Mouse (Mus musculus): Measurements from ENCODE around the gene Ahcy. TPM values are rescaled to one million over a fixed set of nuclear protein-coding genes. Genes with fewer than 3 reads are reported as not detected.
"Not testable (repeated sequence)": the region's sequence is repeated elsewhere in the genome, so short reads cannot be mapped to it uniquely, and the experiment has no call there.

The Ahcy gene
- polyA plus RNA-seq, 1 experiment from 2014 or later = 49.3 TPM

DNA sequence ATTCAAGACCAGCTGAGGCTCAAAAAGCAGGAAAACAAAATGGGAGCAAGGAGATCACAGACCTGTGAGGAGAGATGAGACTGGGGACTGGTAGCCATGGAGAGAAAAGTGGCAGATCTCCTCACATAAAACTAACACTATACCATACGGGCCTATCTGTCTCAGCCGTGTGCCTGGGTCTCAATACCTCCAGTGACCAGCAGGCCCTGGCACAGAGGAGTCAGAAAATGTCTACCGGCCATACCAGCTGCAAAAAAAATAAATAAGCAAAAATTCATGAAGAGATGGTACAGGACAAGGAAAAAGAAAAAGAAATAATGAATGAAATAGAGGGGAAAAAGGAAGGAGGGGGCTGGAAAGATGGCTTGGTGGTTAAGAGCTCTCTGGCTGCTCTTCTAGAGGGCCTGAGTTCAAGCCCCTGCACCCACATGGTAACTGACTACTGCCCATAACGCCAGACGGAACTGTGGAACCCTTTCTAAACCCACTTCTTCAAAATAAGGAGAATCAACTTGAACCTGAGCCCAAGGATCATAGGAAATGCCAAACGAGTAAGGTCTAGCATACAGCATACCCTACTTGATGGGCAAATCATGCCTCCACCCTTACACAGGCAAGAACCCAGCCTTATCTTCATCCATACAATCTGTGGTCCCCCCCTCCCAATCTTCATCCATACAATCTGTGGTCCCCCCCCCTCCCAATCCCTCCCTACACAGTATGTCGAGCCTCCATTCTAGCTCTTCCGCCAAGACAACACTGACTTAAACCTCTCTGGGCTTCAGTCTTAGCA lies 1.7 kb downstream of the Ahcy start:
- ATAC-seq (ENCODE audit: low FRiP score, low read depth) = no peak
- peaks cover 24% of the 10 kb centered on the region for H3K4me1 ChIP-seq
- H3K27me3 ChIP-seq (replicated peaks) = no peaks in the 10 kb centered on the region
- H3K4me3 ChIP-seq = no peak overlapping the region
- H3K4me2 ChIP-seq (replicated peaks) = peak overlapping the region; percentile 80
- no peak overlapping the region for H3K9ac ChIP-seq
- no peak overlapping the region for H3K27ac ChIP-seq
- 83% methylated on average over 8 of the region's 8 CpGs for WGBS
- peaks cover 11% of the 10 kb centered on the region for H3K36me3 ChIP-seq
- no peaks in the 10 kb centered on the region for H3K9me3 ChIP-seq

DNA sequence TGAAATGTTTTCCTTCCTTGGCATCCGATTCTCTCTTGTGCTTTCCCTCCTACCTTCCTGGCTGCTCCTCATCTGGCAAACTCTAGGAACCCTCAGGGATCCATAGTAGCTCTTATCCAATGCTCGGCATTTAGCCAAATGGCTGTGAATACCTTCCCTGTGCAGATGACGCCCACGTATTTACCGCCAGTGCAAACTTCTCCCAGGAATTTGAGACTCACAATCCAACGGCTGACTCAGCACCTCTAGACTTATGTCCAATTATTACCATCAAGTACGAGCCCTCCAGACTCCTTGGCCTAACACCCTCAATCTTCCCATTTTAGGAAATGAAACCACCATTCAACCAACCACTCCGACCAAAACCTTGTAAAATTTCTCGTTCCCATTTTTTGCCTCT lies 3.3 kb downstream of the Ahcy start:
- no peak overlapping the region for H3K27ac ChIP-seq
- no peak overlapping the region for H3K9ac ChIP-seq
- H3K9me3 ChIP-seq = no peaks in the 10 kb centered on the region
- no peaks in the 10 kb centered on the region for H3K27me3 ChIP-seq (replicated peaks)
- peaks cover 25% of the 10 kb centered on the region for H3K36me3 ChIP-seq
- no peak overlapping the region for H3K4me2 ChIP-seq (replicated peaks)
- no peak overlapping the region for H3K4me3 ChIP-seq
- peaks cover 24% of the 10 kb centered on the region for H3K4me1 ChIP-seq
- WGBS = 88% methylated on average over 9 of the region's 9 CpGs
- ATAC-seq (ENCODE audit: low FRiP score, low read depth) = no peak

- no peak overlapping the region for H3K9ac ChIP-seq
- H3K4me2 ChIP-seq (replicated peaks) = no peak overlapping the region
- no peaks in the 10 kb centered on the region for H3K9me3 ChIP-seq
- no peaks in the 10 kb centered on the region for H3K4me1 ChIP-seq
- 63% methylated on average over 1 of the region's 1 CpGs for WGBS
- H3K27me3 ChIP-seq (replicated peaks) = no peaks in the 10 kb centered on the region
- H3K4me3 ChIP-seq = no peak overlapping the region
- no peak for ATAC-seq (ENCODE audit: low FRiP score, low read depth)
- H3K36me3 ChIP-seq = peaks cover 27% of the 10 kb centered on the region
- H3K27ac ChIP-seq = no peak overlapping the region
Observed at GRCm38 (mm10) chr2:155057361-155057760, 16.9 kb downstream of the Ahcy start.

GRCm38 (mm10) chr2:155056076-155056578 lies 18.2 kb downstream of the Ahcy start:
- Histone ChIP-seq H3K4me3 (no peak overlapping the region), H3K4me2 (replicated peaks) (no peak overlapping the region), H3K4me1 (no peaks in the 10 kb centered on the region), H3K9ac (no peak overlapping the region), H3K9me3 (no peaks in the 10 kb centered on the region), H3K27ac (no peak overlapping the region), H3K27me3 (replicated peaks) (no peaks in the 10 kb centered on the region), H3K36me3 (peaks cover 15% of the 10 kb centered on the region)
- WGBS = 87% methylated on average over 5 of the region's 5 CpGs
- no peak for ATAC-seq (ENCODE audit: low FRiP score, low read depth)

GRCm38 (mm10) chr2:155054672-155055071 lies 19.6 kb downstream of the Ahcy start:
- ATAC-seq (ENCODE audit: low FRiP score, low read depth) = no peak
- WGBS = 83% methylated on average over 3 of the region's 3 CpGs

GRCm38 (mm10) chr2:155053512-155053911 lies 20.8 kb downstream of the Ahcy start:
- WGBS = 93% methylated on average over 8 of the region's 8 CpGs
- H3K9me3 ChIP-seq; ATAC-seq (ENCODE audit: low FRiP score, low read depth): not testable (repeated sequence)

More at GRCm38 (mm10) chr2:155054672-155055071, 19.6 kb downstream of the Ahcy start:
- Histone ChIP-seq H3K27ac (no peak overlapping the region), H3K27me3 (replicated peaks) (no peaks in the 10 kb centered on the region), H3K36me3 (peaks cover 7% of the 10 kb centered on the region), H3K4me1 (peaks cover 7% of the 10 kb centered on the region), H3K9me3 (no peaks in the 10 kb centered on the region), H3K9ac (no peak overlapping the region), H3K4me3 (no peak overlapping the region), H3K4me2 (replicated peaks) (no peak overlapping the region)

DNA sequence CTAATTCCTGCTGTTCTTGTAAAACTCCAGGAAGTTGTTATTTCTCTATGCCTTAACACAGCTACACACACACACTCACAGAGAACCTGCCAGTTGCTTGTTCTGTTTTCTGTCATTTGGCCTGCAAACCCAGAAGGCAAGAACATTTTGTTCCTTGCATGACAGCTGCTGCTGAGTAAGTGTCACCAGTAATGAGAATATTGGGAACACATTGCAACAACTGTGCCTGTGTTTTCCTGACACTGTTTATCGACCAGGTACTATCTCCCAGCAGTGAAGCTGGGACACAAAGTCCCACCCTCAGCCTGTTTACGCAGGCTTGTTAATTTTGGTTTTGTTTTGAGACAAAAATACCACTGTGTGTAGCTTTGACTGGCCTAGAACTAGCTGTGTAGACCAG lies 21.6 kb downstream of the Ahcy start:
- H3K9me3 ChIP-seq = no peaks in the 10 kb centered on the region
- WGBS = 80% methylated on average over 2 of the region's 2 CpGs
- no peak overlapping the region for H3K9ac ChIP-seq

More at GRCm38 (mm10) chr2:155053512-155053911, 20.8 kb downstream of the Ahcy start:
- not testable (repeated sequence) for H3K27me3 ChIP-seq (replicated peaks); H3K4me1 ChIP-seq; H3K36me3 ChIP-seq; H3K4me3 ChIP-seq; H3K27ac ChIP-seq; H3K9ac ChIP-seq; H3K4me2 ChIP-seq (replicated peaks)

DNA sequence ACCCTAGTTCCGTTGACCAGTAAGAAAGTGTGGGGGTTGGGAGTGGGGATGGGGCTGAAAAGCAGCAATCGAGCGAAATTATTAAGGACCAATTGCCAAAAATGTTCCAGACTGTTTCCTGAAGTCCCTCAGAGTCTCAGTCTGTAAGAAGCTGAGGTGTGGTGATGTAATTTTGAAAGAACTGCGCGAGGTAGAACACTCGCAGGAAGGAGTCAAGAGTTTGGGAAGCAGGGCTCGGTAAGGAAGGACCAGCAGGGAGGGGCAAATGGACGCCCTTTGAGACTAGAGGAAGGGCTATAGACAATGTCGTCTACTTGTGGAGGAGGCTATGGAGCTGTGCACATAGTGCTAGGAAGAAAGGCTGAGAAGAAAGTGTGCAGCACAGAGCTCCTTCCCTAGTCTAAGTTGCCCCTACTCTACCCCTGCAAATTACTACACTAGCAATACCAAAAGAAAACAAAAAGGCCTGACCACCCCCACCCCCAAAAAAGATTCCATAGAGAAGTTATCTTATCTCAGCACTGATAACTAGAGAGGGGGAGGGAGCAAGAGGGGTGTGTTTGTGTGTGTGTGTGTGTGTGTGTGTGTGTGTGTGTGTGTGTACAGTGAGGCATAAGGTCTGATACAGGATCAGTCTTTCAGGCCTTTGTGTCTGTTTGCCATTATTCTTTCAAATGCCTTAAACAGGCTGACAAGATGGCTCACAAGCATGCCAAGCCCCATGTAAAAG lies 22.5 kb downstream of the Ahcy start:
- H3K9ac ChIP-seq = peak overlapping the region; percentile 36; the same call in 1 of the 2 replicates
- no peak overlapping the region for H3K27ac ChIP-seq
- WGBS = 26% methylated on average over 9 of the region's 9 CpGs
- H3K4me1 ChIP-seq = peaks cover 7% of the 10 kb centered on the region
- no peaks in the 10 kb centered on the region for H3K36me3 ChIP-seq
- H3K27me3 ChIP-seq (replicated peaks) = no peaks in the 10 kb centered on the region
- H3K4me3 ChIP-seq = no peak overlapping the region
- no peak for ATAC-seq (ENCODE audit: low FRiP score, low read depth)
- H3K4me2 ChIP-seq (replicated peaks) = peak overlapping the region; percentile 67
- H3K9me3 ChIP-seq = no peaks in the 10 kb centered on the region

More for the DNA sequence above, 21.6 kb downstream of the Ahcy start:
- ATAC-seq (ENCODE audit: low FRiP score, low read depth) = no peak
- Histone ChIP-seq H3K4me2 (replicated peaks) (no peak overlapping the region), H3K27ac (no peak overlapping the region), H3K27me3 (replicated peaks) (no peaks in the 10 kb centered on the region), H3K4me1 (peaks cover 7% of the 10 kb centered on the region), H3K36me3 (no peaks in the 10 kb centered on the region), H3K4me3 (no peak overlapping the region)

- H3K27ac ChIP-seq = peak overlapping the region; percentile 60
- H3K4me2 ChIP-seq (replicated peaks) = peak overlapping the region; percentile 67
- no peaks in the 10 kb centered on the region for H3K36me3 ChIP-seq
- ATAC-seq (ENCODE audit: low FRiP score, low read depth) = peak; percentile 95
- no peaks in the 10 kb centered on the region for H3K27me3 ChIP-seq (replicated peaks)
- H3K4me3 ChIP-seq = peak overlapping the region; percentile 44
- WGBS = under 1% methylated on average over 45 of the region's 45 CpGs
- H3K9me3 ChIP-seq = no peaks in the 10 kb centered on the region
- peak overlapping the region; percentile 64 for H3K9ac ChIP-seq
- H3K4me1 ChIP-seq = peaks cover 7% of the 10 kb centered on the region
Observed at GRCm38 (mm10) chr2:155050504-155051236, 23.6 kb downstream of the Ahcy start.

DNA sequence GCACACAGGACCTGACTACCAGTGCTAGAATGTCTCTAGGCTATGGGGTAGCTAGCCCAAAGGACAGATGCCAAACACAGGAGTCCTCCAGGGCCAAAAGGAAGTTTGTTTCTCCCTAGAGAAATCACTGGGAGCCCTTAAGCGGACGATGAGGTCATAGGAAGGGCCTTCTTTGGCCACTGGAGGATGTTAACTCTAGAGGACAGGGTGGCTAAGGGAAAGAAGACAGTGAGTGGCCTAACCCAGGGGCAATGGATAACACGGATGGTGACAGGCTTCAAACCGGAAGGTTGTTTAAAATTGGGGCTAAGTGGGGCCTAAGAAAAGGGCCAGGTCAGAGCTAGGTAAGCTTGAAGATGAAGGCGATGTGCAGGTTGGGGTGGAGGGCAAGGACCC lies 24.2 kb downstream of the Ahcy start:
- ATAC-seq (ENCODE audit: low FRiP score, low read depth) = peak; percentile 45
- Histone ChIP-seq H3K36me3 (no peaks in the 10 kb centered on the region), H3K9ac (peak overlapping the region; percentile 64), H3K4me3 (peak overlapping the region; percentile 44), H3K27ac (peak overlapping the region; percentile 60), H3K27me3 (replicated peaks) (no peaks in the 10 kb centered on the region), H3K4me2 (replicated peaks) (peak overlapping the region; percentile 67), H3K9me3 (no peaks in the 10 kb centered on the region), H3K4me1 (peaks cover 7% of the 10 kb centered on the region)
- 20% methylated on average over 5 of the region's 5 CpGs for WGBS

DNA sequence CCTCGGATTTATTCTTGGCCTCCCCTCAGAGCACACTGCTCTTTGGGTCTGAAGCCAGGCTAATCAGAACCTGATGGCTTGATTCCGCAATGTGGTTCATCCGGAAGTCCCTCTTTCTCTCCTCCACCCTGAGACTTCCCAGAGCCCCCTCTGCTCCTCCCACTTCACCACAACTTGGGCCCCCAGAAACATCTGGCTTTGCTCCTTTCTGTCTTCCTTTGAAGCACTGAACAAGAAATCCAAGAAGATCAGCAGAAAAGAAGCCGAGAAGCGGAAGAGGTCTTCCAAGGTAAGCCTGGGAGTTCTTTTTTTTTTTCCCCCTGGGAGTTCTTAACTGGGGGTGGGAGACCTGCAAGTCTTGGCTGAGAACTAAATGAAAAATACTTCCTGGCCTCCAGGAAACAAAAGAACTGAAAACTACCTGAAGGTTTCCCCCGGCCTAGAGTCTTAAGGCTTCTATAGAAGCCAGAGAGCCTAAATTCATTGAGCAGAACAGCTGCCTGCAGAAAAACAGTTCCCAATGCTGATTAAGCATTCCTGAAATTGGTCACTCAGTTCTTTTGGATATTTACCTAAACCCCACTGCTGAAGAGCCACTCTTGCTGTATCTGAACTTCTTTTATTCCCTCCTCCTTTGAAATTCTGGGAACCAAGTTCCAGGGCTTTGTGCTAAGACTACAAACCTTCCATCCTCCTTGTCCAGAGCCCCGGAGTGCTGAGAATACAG lies 26.7 kb downstream of the Ahcy start:
- no peaks in the 10 kb centered on the region for H3K9me3 ChIP-seq
- no peak overlapping the region for H3K27ac ChIP-seq
- H3K4me3 ChIP-seq = no peak overlapping the region
- no peak overlapping the region for H3K9ac ChIP-seq
- no peak overlapping the region for H3K4me2 ChIP-seq (replicated peaks)
- H3K4me1 ChIP-seq = peaks cover 7% of the 10 kb centered on the region
- H3K36me3 ChIP-seq = no peaks in the 10 kb centered on the region
- 77% methylated on average over 7 of the region's 7 CpGs for WGBS
- no peaks in the 10 kb centered on the region for H3K27me3 ChIP-seq (replicated peaks)
- ATAC-seq (ENCODE audit: low FRiP score, low read depth) = no peak

Measured in neural tube, embryonic 12.5 days (tissue).